8 mouse cellular contexts compared by ENCODE assay signal in genomic region chr11:52282774-52283595, GRCm38 (mm10). TPM values are rescaled to one million over a fixed set of nuclear protein-coding genes. Genes with fewer than 3 reads are reported as not detected.
DNase-seq lines count a peak whose midpoint lies in the region; ATAC-seq and TF ChIP-seq lines count a peak whose summit lies in the region.

Tcf7 (minus strand) TSS chr11:52283014.

- H3K4me1 ChIP-seq in CH12.LX (ENCODE audit: control insufficient read depth in 1 of 2, insufficient read depth in 2 of 2): peaks cover 17 to 31% of the 10 kb centered on the region in 2 experiments
- peaks cover 44% of the 10 kb centered on the region for H3K4me1 ChIP-seq in forebrain, embryonic 12.5 days
- peaks cover 40% of the 10 kb centered on the region for H3K4me1 ChIP-seq in hindbrain, embryonic 13.5 days (replicated peaks)
- peaks cover 74% of the 10 kb centered on the region for H3K4me1 ChIP-seq in limb, embryonic 10.5 days
- H3K4me1 ChIP-seq in midbrain, embryonic 11.5 days (ENCODE audit: control insufficient read depth, insufficient read depth, low read length): peaks cover 25% of the 10 kb centered on the region
- peaks cover 27% of the 10 kb centered on the region for H3K4me1 ChIP-seq in stomach, embryonic 15.5 days

- peaks cover 40% of the 10 kb centered on the region for H3K27me3 ChIP-seq in CH12.LX (replicated peaks)
- peaks cover 67% of the 10 kb centered on the region for H3K27me3 ChIP-seq in forebrain, embryonic 12.5 days
- peaks cover 61% of the 10 kb centered on the region for H3K27me3 ChIP-seq in hindbrain, embryonic 13.5 days
- H3K27me3 ChIP-seq in limb, embryonic 10.5 days (ENCODE audit: low read depth, poor library complexity, severe bottlenecking): peaks cover 38% of the 10 kb centered on the region
- H3K27me3 ChIP-seq in midbrain, embryonic 11.5 days (ENCODE audit: control insufficient read depth, insufficient read depth, low read length): peaks cover 27% of the 10 kb centered on the region
- H3K27me3 ChIP-seq in stomach, embryonic 15.5 days (replicated peaks): no peaks in the 10 kb centered on the region

- H3K9ac ChIP-seq in CH12.LX (ENCODE audit: insufficient read depth, low read depth): peak within 1 kb of the TSS; percentile 3; the same call in 1 of the 2 replicates
- peak within 1 kb of the TSS; percentile 69 for H3K9ac ChIP-seq in forebrain, embryonic 12.5 days
- peak within 1 kb of the TSS; percentile 75 for H3K9ac ChIP-seq in hindbrain, embryonic 13.5 days
- peak within 1 kb of the TSS; percentile 68 for H3K9ac ChIP-seq in midbrain, embryonic 11.5 days (ENCODE audit: low read length)
- H3K9ac ChIP-seq in stomach, embryonic 15.5 days: peak within 1 kb of the TSS; percentile 61; the same call in 1 of the 2 replicates

- no peaks in the 10 kb centered on the region for H3K79me2 ChIP-seq in CH12.LX (replicated peaks; ENCODE audit: control insufficient read depth, extremely low read depth, insufficient read depth, poor library complexity, severe bottlenecking)

- H3K27ac ChIP-seq in CH12.LX (ENCODE audit: insufficient read depth, low read depth): no peak within 1 kb of the TSS
- H3K27ac ChIP-seq in forebrain, embryonic 12.5 days: no peak within 1 kb of the TSS
- H3K27ac ChIP-seq in hindbrain, embryonic 13.5 days: peak within 1 kb of the TSS; percentile 40; the same call in 1 of the 2 replicates
- H3K27ac ChIP-seq in limb, embryonic 10.5 days: peak within 1 kb of the TSS; percentile 88
- no peak within 1 kb of the TSS for H3K27ac ChIP-seq in midbrain, embryonic 11.5 days (ENCODE audit: low read depth, low read length)
- H3K27ac ChIP-seq in stomach, embryonic 15.5 days: no peak within 1 kb of the TSS

- TF ChIP-seq EP300 in CH12.LX (IDR thresholded peaks at IDR 0.05; ENCODE audit: low read length): no peak

- in situ Hi-C loops in CH12.LX (cut with MboI; ENCODE audit: low pct_ligation_motif_present, low pct_unique_long_range_greater_than_20kb, low sequenced_read_pairs): no loop called here

- no peaks in the 10 kb centered on the region for H3K9me3 ChIP-seq in CH12.LX (replicated peaks; ENCODE audit: low read length)
- H3K9me3 ChIP-seq in forebrain, embryonic 12.5 days: no peaks in the 10 kb centered on the region
- H3K9me3 ChIP-seq in hindbrain, embryonic 13.5 days: no peaks in the 10 kb centered on the region
- no peaks in the 10 kb centered on the region for H3K9me3 ChIP-seq in limb, embryonic 10.5 days (replicated peaks)
- no peaks in the 10 kb centered on the region for H3K9me3 ChIP-seq in midbrain, embryonic 11.5 days (ENCODE audit: control insufficient read depth, low read length)
- no peaks in the 10 kb centered on the region for H3K9me3 ChIP-seq in stomach, embryonic 15.5 days

- no peak for TF ChIP-seq RAD21 in CH12.LX (IDR thresholded peaks at IDR 0.05; ENCODE audit: low read depth, low read length)

- TF ChIP-seq POLR2A in CH12.LX (IDR thresholded peaks at IDR 0.05; ENCODE audit: low read depth, low read length): no peak

- peak within 1 kb of the TSS; percentile 85 for H3K4me2 ChIP-seq in CH12.LX (ENCODE audit: insufficient read depth, low read depth, poor library complexity, severe bottlenecking)
- H3K4me2 ChIP-seq in forebrain, embryonic 12.5 days: peak within 1 kb of the TSS; percentile 95
- H3K4me2 ChIP-seq in hindbrain, embryonic 13.5 days: peak within 1 kb of the TSS; percentile 90
- peak within 1 kb of the TSS; percentile 96 for H3K4me2 ChIP-seq in midbrain, embryonic 11.5 days
- H3K4me2 ChIP-seq in stomach, embryonic 15.5 days: peak within 1 kb of the TSS; percentile 96

- peak; percentile 78 for ATAC-seq in forebrain, embryonic 12.5 days (ENCODE audit: low FRiP score)
- peak; percentile 78 for ATAC-seq in hindbrain, embryonic 13.5 days (ENCODE audit: low FRiP score)
- ATAC-seq in midbrain, embryonic 11.5 days (ENCODE audit: low FRiP score): peak; percentile 85
- ATAC-seq in stomach, embryonic 15.5 days (ENCODE audit: insufficient read depth, low FRiP score, low read depth): peak; percentile 67

- under 1% methylated on average over 74 of the region's 97 CpGs for WGBS in forebrain, embryonic 12.5 days
- WGBS in hindbrain, embryonic 13.5 days: 2% methylated on average over 84 of the region's 97 CpGs
- WGBS in limb, embryonic 10.5 days: under 1% methylated on average over 94 of the region's 97 CpGs
- WGBS in midbrain, embryonic 11.5 days: under 1% methylated on average over 91 of the region's 97 CpGs
- WGBS in stomach, embryonic 15.5 days: under 1% methylated on average over 93 of the region's 97 CpGs

- TF ChIP-seq CTCF in CH12.LX (conservative IDR thresholded peaks at IDR 0.05 in 1 of 2, IDR thresholded peaks at IDR 0.05 in 1 of 2; ENCODE audit: low read depth in 2 of 2, low read length in 2 of 2): no peak

- dilution Hi-C loops in CH12.LX (cut with MboI; ENCODE audit: extremely low pct_ligation_motif_present, extremely low pct_unique_long_range_greater_than_20kb, low sequenced_read_pairs): no loop called here

- H3K4me3 ChIP-seq in CH12.LX (replicated peaks in 1 of 3; ENCODE audit: low read depth in 2 of 3, low read length in 2 of 3, poor library complexity in 1 of 3): peak within 1 kb of the TSS in 2 of 3 experiments; percentile 49 to 52
- peak within 1 kb of the TSS; percentile 64 for H3K4me3 ChIP-seq in forebrain, embryonic 12.5 days (replicated peaks)
- peak within 1 kb of the TSS; percentile 60 for H3K4me3 ChIP-seq in hindbrain, embryonic 13.5 days
- peak within 1 kb of the TSS; percentile 77 for H3K4me3 ChIP-seq in limb, embryonic 10.5 days
- H3K4me3 ChIP-seq in midbrain, embryonic 11.5 days (ENCODE audit: low read depth, low read length): peak within 1 kb of the TSS; percentile 57
- H3K4me3 ChIP-seq in stomach, embryonic 15.5 days (replicated peaks): peak within 1 kb of the TSS; percentile 70

- peaks cover 0 to 4% of the 10 kb centered on the region in 2 experiments for H3K36me3 ChIP-seq in CH12.LX (replicated peaks in 1 of 2; ENCODE audit: control insufficient read depth in 1 of 2, insufficient read depth in 1 of 2, low read length in 1 of 2)
- H3K36me3 ChIP-seq in forebrain, embryonic 12.5 days (replicated peaks): no peaks in the 10 kb centered on the region
- no peaks in the 10 kb centered on the region for H3K36me3 ChIP-seq in hindbrain, embryonic 13.5 days
- H3K36me3 ChIP-seq in limb, embryonic 10.5 days: peaks cover 30% of the 10 kb centered on the region
- no peaks in the 10 kb centered on the region for H3K36me3 ChIP-seq in midbrain, embryonic 11.5 days (ENCODE audit: control insufficient read depth, insufficient read depth, low read length)
- H3K36me3 ChIP-seq in stomach, embryonic 15.5 days: no peaks in the 10 kb centered on the region

- peak; percentile 45 for DNase-seq in CH12.LX (ENCODE audit: extremely low read depth)
- peak; percentile 82 for DNase-seq in ZHBTc4 (ENCODE audit: low read depth, low spot score)
- peak; percentile 95 for DNase-seq in limb, embryonic 10.5 days (ENCODE audit: low spot score)
- DNase-seq in midbrain, embryonic 11.5 days (ENCODE audit: low spot score, missing footprints): peak; percentile 98
- no peak for DNase-seq in adipocyte (ENCODE audit: low spot score)

TF ChIP-seq in CH12.LX, 34 proteins besides CTCF, POLR2A, EP300 and RAD21:
- TF ChIP-seq KAT2A (IDR thresholded peaks at IDR 0.05; ENCODE audit: insufficient replicate concordance, low read length) (0 out of 2 replicates have a peak, but pooled peaks have one; percentile 50), USF2 (conservative IDR thresholded peaks at IDR 0.05; ENCODE audit: low read depth, low read length) (no peak)

RNA-seq across cellular contexts. Expression of gene Tcf7, which starts in this region (rescaled TPM):
- total RNA-seq in CH12.LX (2012; rRNA removed) (0.46 and 0.55 TPM in 2 replicates), CH12.LX (2014; rRNA removed) (0.77 and 0.85 TPM in 2 replicates)
- 4.4 and 5.5 TPM in 2 replicates for polyA plus RNA-seq in CH12.LX (2012; ENCODE audit: insufficient read length, low read depth)
- 5.4 TPM in 2 replicates for polyA plus RNA-seq in forebrain, embryonic 12.5 days (2016; fragmentation: Nextera tagmentation; extraction: Ambion mirVana)
- polyA plus RNA-seq in hindbrain, embryonic 13.5 days (2015; fragmentation: Nextera tagmentation; extraction: Ambion mirVana): 3.2 and 4.7 TPM in 2 replicates
- polyA plus RNA-seq in limb, embryonic 10.5 days (2016; fragmentation: Nextera tagmentation; extraction: Ambion mirVana): 24.4 and 41.7 TPM in 2 replicates
- 8.0 and 10.7 TPM in 2 replicates for polyA plus RNA-seq in midbrain, embryonic 11.5 days (2014; fragmentation: Nextera tagmentation; extraction: Ambion mirVana)
- 7.5 and 7.6 TPM in 2 replicates for polyA plus RNA-seq in stomach, embryonic 15.5 days (2015; fragmentation: Nextera tagmentation; extraction: Ambion mirVana)

Comparison
In these comparisons a context has a peak if more than half of its experiments do, and no peak if none do; other contexts are left out.
1. H3K27ac ChIP-seq: peak in hindbrain, embryonic 13.5 days (single experiment) and limb, embryonic 10.5 days (single experiment); none in CH12.LX (single experiment), forebrain, embryonic 12.5 days (single experiment), midbrain, embryonic 11.5 days (single experiment) and stomach, embryonic 15.5 days (single experiment).
2. H3K9ac ChIP-seq: peak in every context shown above with its lines; median percentile 75 in hindbrain, embryonic 13.5 days; 69 in forebrain, embryonic 12.5 days; 68 in midbrain, embryonic 11.5 days; 61 in stomach, embryonic 15.5 days; 3 in CH12.LX.
3. Peak in every context shown above with its lines, with median percentiles within 50 percentile points of each other: H3K4me2 ChIP-seq, H3K4me3 ChIP-seq and ATAC-seq.